Mouse (Mus musculus): Measurements from ENCODE around the gene Slc6a16.
A peak's percentile ranks its signal among the peaks of the same experiment; 100 is the strongest.

Slc6a16 gene

GRCm38 (mm10) chr7:45216442-45217183, 24.3 kb upstream of the Slc6a16 start:
- peak; percentile 93 for DNase-seq (ENCODE audit: low spot score)

GRCm38 (mm10) chr7:45221680-45222079, 19.2 kb upstream of the Slc6a16 start:
- DNase-seq (ENCODE audit: low spot score): no peak

- DNase-seq (ENCODE audit: low spot score): no peak
These were observed 16.1 kb upstream of the Slc6a16 start for GRCm38 (mm10) chr7:45224826-45225225.

GRCm38 (mm10) chr7:45226421-45226820, 14.5 kb upstream of the Slc6a16 start:
- no peak for DNase-seq (ENCODE audit: low spot score)

GRCm38 (mm10) chr7:45228548-45228947, 12.3 kb upstream of the Slc6a16 start:
- no peak for DNase-seq (ENCODE audit: low spot score)

- no peak for DNase-seq (ENCODE audit: low spot score)
These were observed 11.8 kb upstream of the Slc6a16 start for GRCm38 (mm10) chr7:45229046-45229445.

- DNase-seq (ENCODE audit: low spot score): no peak
These were observed 11.3 kb upstream of the Slc6a16 start for GRCm38 (mm10) chr7:45229459-45230203.

GRCm38 (mm10) chr7:45231192-45231591, 9.7 kb upstream of the Slc6a16 start:
- no peak for DNase-seq (ENCODE audit: low spot score)

- no peak for DNase-seq (ENCODE audit: low spot score)
These were observed 8.9 kb upstream of the Slc6a16 start for GRCm38 (mm10) chr7:45231941-45232340.

- no peak for DNase-seq (ENCODE audit: low spot score)
These were observed 8.0 kb upstream of the Slc6a16 start for GRCm38 (mm10) chr7:45232716-45233465.

- peak; percentile 46 for DNase-seq (ENCODE audit: low spot score)
These were observed 7.1 kb upstream of the Slc6a16 start for GRCm38 (mm10) chr7:45233580-45234332.

- peak; percentile 17 for DNase-seq (ENCODE audit: low spot score)
These were observed 6.5 kb upstream of the Slc6a16 start for GRCm38 (mm10) chr7:45234333-45234841.

GRCm38 (mm10) chr7:45234922-45235571, 5.8 kb upstream of the Slc6a16 start:
- peak; percentile 66 for DNase-seq (ENCODE audit: low spot score)

GRCm38 (mm10) chr7:45235656-45236180, 5.2 kb upstream of the Slc6a16 start:
- DNase-seq (ENCODE audit: low spot score): no peak

- no peak for DNase-seq (ENCODE audit: low spot score)
These were observed 2.9 kb upstream of the Slc6a16 start for GRCm38 (mm10) chr7:45237747-45238699.

- no peak for DNase-seq (ENCODE audit: low spot score)
These were observed 2.0 kb upstream of the Slc6a16 start, which contains the start of gene Cd37 for GRCm38 (mm10) chr7:45238723-45239496. Gene Cd37, minus strand, starts transcription at chr7:45239115.

GRCm38 (mm10) chr7:45240109-45240508, 776 bp upstream of the Slc6a16 start:
- no peak for DNase-seq (ENCODE audit: low spot score)

- DNase-seq (ENCODE audit: low spot score): no peak
These were observed 484 bp downstream of the Slc6a16 start for GRCm38 (mm10) chr7:45241389-45241749.

GRCm38 (mm10) chr7:45247666-45248065, 6.8 kb downstream of the Slc6a16 start:
- DNase-seq (ENCODE audit: low spot score): no peak
